Mouse (Mus musculus): ENCODE measurements around the gene Gpr63.

DNA sequence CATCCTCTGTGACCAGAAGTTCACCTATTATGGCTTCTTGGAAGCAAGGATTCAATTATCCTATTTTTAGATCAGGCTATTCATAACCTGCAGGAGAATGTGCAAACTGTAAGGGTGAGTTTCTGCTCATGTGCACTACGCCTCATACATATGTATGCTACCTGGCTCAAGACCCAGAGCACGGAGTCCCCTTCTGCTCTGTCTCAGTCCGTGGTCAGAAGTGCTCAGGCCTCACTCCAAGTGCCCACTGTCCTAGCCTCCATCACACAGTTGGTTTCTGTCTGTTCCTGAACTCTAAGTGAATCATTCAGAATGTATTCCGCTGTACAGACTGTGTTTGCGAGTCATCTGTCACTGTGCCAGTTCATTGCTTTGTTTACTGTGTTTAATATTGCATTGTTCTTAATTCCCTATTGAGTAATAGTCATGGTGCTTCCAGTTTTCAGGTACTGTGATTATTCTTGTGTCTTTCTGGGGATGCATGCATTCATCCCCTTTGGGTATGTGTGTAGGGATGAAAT is 37.9 kb upstream of the Gpr63 start:
- TF ChIP-seq CTCF (IDR thresholded peaks at IDR 0.05; ENCODE audit: borderline replicate concordance, insufficient read depth, low read length): no peak
- no peak for TF ChIP-seq POLR2A (IDR thresholded peaks at IDR 0.05; ENCODE audit: low read depth, low read length)
